Mouse (Mus musculus) forebrain, postnatal 0 days (tissue): ENCODE measurements at regions not wholly inside any gene's neighbourhood (a gene's known extent, or its start where the extent isn't known, plus 50 kb on each side); places are given as distances from the start of the nearest gene placed in this dataset.

Experiments used
- ATAC-seq: fragments of 200-750 bp; cut with Nextera tagmentation; 2 replicates; pipeline ENCODE4 v1.8.0; 2017; ENCODE audit warnings: mild to moderate bottlenecking, moderate library complexity
- DNase-seq: peaks from one replicate; pipeline ENCODE4 v3.0.0-alpha.2; 2015
- H3K27ac ChIP-seq: fragments of 300-500 bp; sonication (generic); 2 replicates; pipeline ENCODE4 v1.5.1; 2014; ENCODE audit warnings: low read depth, mild to moderate bottlenecking, antibody characterized with exemption, low read length, moderate library complexity, mixed read lengths
- H3K27me3 ChIP-seq: fragments of 300-500 bp; sonication (generic); 2 replicates; pipeline ENCODE4 v1.6.1; 2014; ENCODE audit warnings: mild to moderate bottlenecking, low read length, mixed read lengths; ENCODE audit not compliant: insufficient read depth
- H3K36me3 ChIP-seq: fragments of 300-500 bp; sonication (generic); 2 replicates; pipeline ENCODE4 v1.6.1; 2014; ENCODE audit warnings: mild to moderate bottlenecking, moderate library complexity; ENCODE audit not compliant: insufficient read depth
- H3K4me1 ChIP-seq: fragments of 300-500 bp; sonication (generic); 2 replicates; pipeline ENCODE4 v1.6.1; 2014; ENCODE audit warnings: antibody characterized with exemption; ENCODE audit not compliant: insufficient read depth
- H3K4me2 ChIP-seq: fragments of 300-500 bp; sonication (generic); 2 replicates; pipeline ENCODE4 v1.6.1; 2014; ENCODE audit warnings: low read depth, mild to moderate bottlenecking, moderate library complexity
- H3K4me3 ChIP-seq: fragments of 300-500 bp; sonication (generic); 2 replicates; pipeline ENCODE4 v1.5.1; 2014; ENCODE audit warnings: low read depth, low read length, mixed read lengths
- H3K9ac ChIP-seq: fragments of 300-500 bp; sonication (generic); 2 replicates; pipeline ENCODE4 v1.6.1; 2014; ENCODE audit warnings: mild to moderate bottlenecking
- H3K9me3 ChIP-seq: fragments of 300-500 bp; sonication (generic); 2 replicates; pipeline ENCODE4 v1.6.1; 2016; ENCODE audit warnings: low read length
- CTCF ChIP-seq: sonication (generic); IDR thresholded peaks from 2 replicates; pipeline ENCODE4 v1.5.1; 2016; ENCODE audit warnings: antibody characterized with exemption, control low read depth, low read depth
- WGBS: fragments of 180-500 bp; shearing (Covaris S2); extraction: QIAGEN DNeasy Blood & Tissue Kit; methylation state at CpG from one replicate; pipeline ENCODE4 v1.1.7; 2014; 5-methylcytosine and 5-hydroxymethylcytosine counted together

GRCm38 (mm10) chr7:70067828-70068719 lies 298.5 kb downstream of the Nr2f2 start:
- no peak for TF ChIP-seq CTCF
- ATAC-seq = peak; percentile 84
- H3K4me1 ChIP-seq = 0 out of 2 replicates have a peak, but pooled peaks cover 8% of the 10 kb centered on the region
- H3K4me3 ChIP-seq = no peak overlapping the region
- no peaks in the 10 kb centered on the region for H3K36me3 ChIP-seq
- WGBS = 10% methylated on average over 18 of the region's 18 CpGs
- H3K9me3 ChIP-seq = no peaks in the 10 kb centered on the region
- no peaks in the 10 kb centered on the region for H3K27me3 ChIP-seq
- peak overlapping the region; percentile 29 for H3K27ac ChIP-seq
- H3K4me2 ChIP-seq = peak overlapping the region; percentile 19; the same call in 1 of the 2 replicates
- peak overlapping the region; percentile 35 for H3K9ac ChIP-seq
- peak; percentile 58 for DNase-seq

- Histone ChIP-seq H3K9me3 (no peaks in the 10 kb centered on the region), H3K4me1 (0 out of 2 replicates have a peak, but pooled peaks cover 8% of the 10 kb centered on the region), H3K4me3 (no peak overlapping the region), H3K9ac (no peak overlapping the region), H3K4me2 (no peak overlapping the region), H3K36me3 (no peaks in the 10 kb centered on the region), H3K27me3 (no peaks in the 10 kb centered on the region), H3K27ac (no peak overlapping the region)
- no peak for TF ChIP-seq CTCF
- no peak for DNase-seq
- 66% methylated on average over 5 of the region's 5 CpGs for WGBS
- no peak for ATAC-seq
Observed at GRCm38 (mm10) chr7:70067071-70067470, 299.5 kb downstream of the Nr2f2 start.

- ATAC-seq = no peak
- DNase-seq = no peak
- no peaks in the 10 kb centered on the region for H3K27me3 ChIP-seq
- H3K4me1 ChIP-seq = 0 out of 2 replicates have a peak, but pooled peaks cover 8% of the 10 kb centered on the region
- H3K9ac ChIP-seq = no peak overlapping the region
- H3K4me3 ChIP-seq = no peak overlapping the region
- TF ChIP-seq CTCF = no peak
- H3K9me3 ChIP-seq = no peaks in the 10 kb centered on the region
- no peak overlapping the region for H3K27ac ChIP-seq
- WGBS = 87% methylated on average over 7 of the region's 7 CpGs
- H3K4me2 ChIP-seq = no peak overlapping the region
- H3K36me3 ChIP-seq = no peaks in the 10 kb centered on the region
Observed at GRCm38 (mm10) chr7:70066448-70066847, 300.1 kb downstream of the Nr2f2 start.

GRCm38 (mm10) chr7:70065471-70066130 lies 300.9 kb downstream of the Nr2f2 start:
- Histone ChIP-seq H3K36me3 (no peaks in the 10 kb centered on the region), H3K9me3 (no peaks in the 10 kb centered on the region), H3K27ac (no peak overlapping the region), H3K4me2 (no peak overlapping the region), H3K4me1 (0 out of 2 replicates have a peak, but pooled peaks cover 8% of the 10 kb centered on the region), H3K4me3 (no peak overlapping the region), H3K9ac (no peak overlapping the region), H3K27me3 (no peaks in the 10 kb centered on the region)
- DNase-seq = peak; percentile 54
- TF ChIP-seq CTCF = no peak
- 66% methylated on average over 11 of the region's 11 CpGs for WGBS
- no peak for ATAC-seq

DNA sequence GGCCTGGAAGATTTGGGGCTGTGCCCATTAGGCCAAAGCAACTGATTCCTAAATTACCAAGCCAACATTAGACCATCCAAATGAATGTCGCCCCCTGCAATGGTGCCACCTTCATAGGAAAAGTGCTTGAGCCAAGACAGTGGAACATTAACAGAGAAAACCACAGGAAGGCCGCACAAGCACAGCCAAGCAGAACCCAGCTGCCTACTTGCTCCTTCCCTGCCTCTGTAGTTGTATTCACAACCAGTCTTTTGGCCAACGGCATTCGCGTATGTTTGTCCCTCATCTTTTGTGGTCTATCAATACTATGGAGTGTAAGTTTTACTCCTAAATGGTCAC lies 319.2 kb downstream of the Nr2f2 start:
- WGBS = 78% methylated on average over 5 of the region's 5 CpGs
- H3K4me3 ChIP-seq = no peak overlapping the region
- no peak overlapping the region for H3K9ac ChIP-seq
- no peak for DNase-seq
- no peaks in the 10 kb centered on the region for H3K36me3 ChIP-seq
- no peaks in the 10 kb centered on the region for H3K4me1 ChIP-seq
- H3K4me2 ChIP-seq = no peak overlapping the region
- H3K27me3 ChIP-seq = no peaks in the 10 kb centered on the region
- no peak overlapping the region for H3K27ac ChIP-seq
- TF ChIP-seq CTCF = no peak
- no peaks in the 10 kb centered on the region for H3K9me3 ChIP-seq
- ATAC-seq = no peak; the same call in 1 of the 2 replicates

- Histone ChIP-seq H3K9ac (no peak overlapping the region), H3K27ac (no peak overlapping the region)
- no peak for TF ChIP-seq CTCF
Observed at GRCm38 (mm10) chr7:70046691-70047414, 319.7 kb downstream of the Nr2f2 start.

More at GRCm38 (mm10) chr7:70046691-70047414, 319.7 kb downstream of the Nr2f2 start:
- no peak overlapping the region for H3K4me3 ChIP-seq
- ATAC-seq (peak; percentile 65), DNase-seq (peak; percentile 17)
- no peaks in the 10 kb centered on the region for H3K36me3 ChIP-seq
- no peaks in the 10 kb centered on the region for H3K27me3 ChIP-seq
- WGBS = 41% methylated on average over 17 of the region's 17 CpGs
- no peak overlapping the region for H3K4me2 ChIP-seq
- no peaks in the 10 kb centered on the region for H3K9me3 ChIP-seq
- H3K4me1 ChIP-seq = no peaks in the 10 kb centered on the region
